Mouse (Mus musculus): ENCODE results near the gene Eif5a.
"Not testable (repeated sequence)": the region's sequence is repeated elsewhere in the genome, so short reads cannot be mapped to it uniquely, and the experiment has no call there.

DNA sequence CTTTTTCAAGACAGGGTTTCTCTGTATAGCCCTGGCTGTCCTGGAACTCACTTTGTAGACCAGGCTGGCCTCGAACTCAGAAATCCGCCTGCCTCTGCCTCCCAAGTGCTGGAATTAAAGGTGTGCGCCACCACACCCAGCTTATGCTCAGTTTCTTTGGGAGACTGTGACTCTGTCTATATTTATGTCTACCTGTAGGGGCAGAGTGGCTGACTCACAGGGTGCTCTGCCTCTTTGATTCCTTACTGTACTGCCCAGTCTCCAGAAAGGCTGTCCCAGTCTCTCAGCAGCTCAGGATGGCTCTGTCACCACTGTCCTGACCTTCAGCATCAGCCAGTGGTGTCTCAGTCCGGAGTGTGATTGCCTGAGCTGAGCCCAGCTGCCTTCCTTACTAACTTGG lies 33.9 kb upstream of the Eif5a start:
- TF ChIP-seq CTCF, POLR2A (IDR thresholded peaks at IDR 0.05; ENCODE audit: insufficient read depth, low read depth, low read length): not testable (repeated sequence)

Measured in olfactory bulb, adult 2 months (tissue).